Mouse (Mus musculus): ENCODE measurements around the gene Ccnt1.

The Ccnt1 gene

DNA sequence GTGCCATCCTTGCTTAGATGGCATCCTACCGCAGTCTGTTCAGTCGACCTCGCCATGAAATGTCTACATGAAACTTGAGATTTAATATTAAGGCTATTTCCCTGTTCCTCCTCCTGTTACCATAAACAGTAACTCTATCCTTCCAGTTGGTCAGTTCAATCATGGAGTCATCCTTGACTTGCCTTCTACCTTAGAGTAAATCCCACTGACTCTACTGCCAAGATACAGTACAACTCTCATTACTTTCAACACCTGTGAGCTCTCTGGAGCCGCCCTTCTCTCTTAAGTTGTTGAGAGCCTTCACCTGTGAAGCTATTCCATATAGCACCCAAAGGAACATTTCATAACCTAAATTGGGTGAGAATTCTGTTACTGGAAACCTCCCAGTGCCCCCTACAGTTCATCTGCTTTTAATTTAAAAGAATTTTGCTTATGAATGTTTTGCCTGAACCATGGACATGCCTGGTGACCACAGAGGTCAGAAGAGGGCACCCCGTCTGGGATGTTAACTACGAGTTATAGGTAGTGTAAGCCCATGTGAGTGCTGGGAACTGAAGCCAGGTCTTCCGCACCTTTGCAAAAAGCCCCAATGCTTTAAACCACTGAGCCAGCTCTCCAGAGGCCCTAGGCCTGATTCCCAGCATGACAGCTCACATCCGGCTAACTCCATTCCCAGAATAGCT lies 33.8 kb downstream of the Ccnt1 start:
- TF ChIP-seq GATA4 (IDR thresholded peaks at IDR 0.05; ENCODE audit: insufficient replicate concordance, low read length): no peak

DNA sequence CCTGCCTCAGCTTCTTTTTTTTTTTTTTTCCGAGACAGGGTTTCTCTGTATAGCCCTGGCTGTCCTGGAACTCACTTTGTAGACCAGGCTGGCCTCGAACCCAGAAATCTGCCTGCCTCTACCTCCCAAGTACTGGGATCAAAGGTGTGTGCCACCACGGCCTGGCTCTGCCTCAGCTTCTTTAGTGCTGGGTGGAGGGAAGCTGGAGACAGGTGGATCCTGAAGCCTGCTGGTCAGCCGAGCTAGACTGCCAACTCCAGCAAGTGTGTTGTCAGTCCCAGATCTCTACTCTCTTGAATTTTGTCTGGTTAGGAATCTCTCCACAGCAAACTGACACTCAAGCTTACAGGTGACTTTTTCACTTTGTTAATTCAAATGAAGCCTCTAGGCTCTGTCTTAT lies 34.8 kb downstream of the Ccnt1 start:
- TF ChIP-seq GATA4 (IDR thresholded peaks at IDR 0.05; ENCODE audit: insufficient replicate concordance, low read length): no peak

DNA sequence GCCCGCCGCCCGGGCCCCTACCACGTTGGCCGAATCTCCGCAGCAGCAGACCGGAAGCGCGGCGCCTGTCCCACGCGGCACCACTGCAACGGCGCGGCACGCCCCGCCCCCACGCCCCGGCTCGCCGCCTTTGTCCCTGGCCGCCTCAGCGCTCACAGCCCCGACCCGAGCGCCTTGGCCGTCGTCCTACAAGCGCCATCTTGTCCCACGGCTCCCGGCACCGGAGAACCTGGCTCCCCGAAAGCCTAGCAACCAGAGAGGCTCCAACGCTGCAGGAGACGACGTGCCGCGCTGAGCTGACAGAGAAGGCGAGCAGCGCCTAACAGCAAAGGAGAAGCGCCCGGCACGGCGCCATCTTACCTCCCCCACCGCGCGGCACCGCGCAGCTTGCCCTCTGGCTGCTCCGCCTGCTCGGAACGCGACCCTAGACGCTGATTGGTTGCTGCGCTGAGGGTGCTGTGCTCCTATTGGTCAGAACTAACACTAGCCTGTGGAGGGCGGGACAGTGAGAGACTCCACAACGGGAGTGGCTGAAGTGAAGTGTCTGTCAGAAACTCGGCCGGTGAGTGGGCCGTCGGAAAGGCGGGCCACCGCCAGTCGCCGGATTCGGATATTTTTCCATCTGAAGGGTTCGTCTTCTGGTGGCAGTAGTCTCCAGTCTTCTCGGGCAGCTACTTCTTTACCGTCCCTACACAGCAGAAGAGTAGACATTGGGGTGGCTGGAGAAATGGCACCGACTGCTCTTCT lies 36.7 kb downstream of the Ccnt1 start, which contains the start of gene Kansl2:
Gene Kansl2, minus strand, starts transcription at position 384 of the 747 bp plus-strand sequence.
- TF ChIP-seq GATA4 (IDR thresholded peaks at IDR 0.05; ENCODE audit: insufficient replicate concordance, low read length): no peak; the same call in 1 of the 2 replicates

DNA sequence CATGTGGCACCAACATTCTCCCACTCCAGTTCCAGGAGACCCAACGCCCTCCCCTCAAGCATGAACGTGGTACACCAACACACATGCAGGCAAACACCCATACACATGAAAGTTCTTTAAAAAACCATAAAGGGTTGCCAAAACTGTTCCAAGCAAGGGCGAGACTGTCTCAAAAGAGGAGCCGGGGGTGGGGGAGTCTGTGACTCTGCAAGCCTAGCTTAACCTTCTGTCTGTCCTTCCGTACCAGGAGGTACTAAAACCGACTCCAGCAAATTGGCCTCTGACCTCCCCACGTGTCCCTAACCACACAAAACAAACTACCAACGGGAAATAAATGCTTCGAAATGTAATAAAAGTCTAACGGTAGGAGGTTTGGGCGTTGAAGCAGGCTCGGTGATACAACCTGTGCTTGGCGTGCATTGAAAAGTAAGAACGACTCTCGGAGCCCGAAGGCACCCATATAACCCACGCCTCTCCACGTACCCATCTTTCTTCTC lies 37.6 kb downstream of the Ccnt1 start:
- no peak for TF ChIP-seq GATA4 (IDR thresholded peaks at IDR 0.05; ENCODE audit: insufficient replicate concordance, low read length)

DNA sequence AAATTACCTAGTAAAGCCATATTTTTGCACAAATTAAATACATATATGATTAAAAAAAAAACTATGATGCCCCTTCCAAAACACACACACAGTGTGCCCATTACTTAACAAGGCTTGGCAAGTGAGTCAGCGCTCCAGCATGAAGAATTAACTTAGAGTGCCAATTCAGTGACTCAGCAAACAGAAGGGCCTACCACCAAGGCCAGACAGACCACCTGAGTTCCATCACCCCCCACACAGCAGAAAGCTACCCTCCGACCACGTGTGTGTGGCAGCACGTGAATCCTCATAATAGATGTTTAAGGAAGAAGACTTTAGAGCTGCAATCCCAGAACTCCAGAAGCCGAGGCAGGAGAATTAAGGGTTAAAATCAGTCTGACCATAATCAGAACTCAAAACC lies 38.4 kb downstream of the Ccnt1 start:
- TF ChIP-seq GATA4 (IDR thresholded peaks at IDR 0.05; ENCODE audit: insufficient replicate concordance, low read length): no peak

- TF ChIP-seq GATA4 (IDR thresholded peaks at IDR 0.05; ENCODE audit: insufficient replicate concordance, low read length): no peak
These were observed 42.6 kb downstream of the Ccnt1 start for GRCm38 (mm10) chr15:98528066-98528563.

DNA sequence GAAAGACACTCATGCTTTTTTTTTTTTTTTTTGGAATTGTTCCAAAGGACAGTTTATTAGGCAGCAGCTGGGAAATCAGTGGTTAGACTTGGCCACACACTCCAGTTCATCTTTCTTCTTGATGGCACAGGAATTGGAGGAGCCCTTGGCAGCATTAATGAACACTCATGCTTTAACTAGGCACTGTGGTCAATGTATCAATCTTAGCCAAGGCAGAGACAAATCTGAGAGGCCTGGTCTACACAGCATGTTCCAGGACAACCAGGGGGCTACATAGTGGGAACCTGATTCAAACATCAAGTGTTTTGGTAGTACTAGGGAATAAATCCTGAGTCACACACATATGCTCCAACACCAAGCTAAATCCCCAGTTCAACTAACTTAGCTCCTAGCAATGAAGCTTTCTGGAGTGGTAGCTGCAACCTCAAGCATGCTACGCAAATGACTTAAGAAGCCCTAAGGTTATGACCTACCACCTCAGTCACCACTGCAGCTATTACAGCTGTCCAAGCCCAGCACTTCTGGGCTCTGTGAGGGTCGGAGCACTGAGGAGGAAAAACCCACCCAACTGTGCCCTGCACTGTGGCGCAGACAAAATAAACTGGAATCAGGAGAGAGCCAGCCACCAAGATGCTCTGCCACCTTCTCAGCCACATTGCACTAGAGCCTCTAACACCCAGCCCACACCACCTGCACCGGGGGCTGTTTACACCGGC lies 43.5 kb downstream of the Ccnt1 start:
- no peak for TF ChIP-seq GATA4 (IDR thresholded peaks at IDR 0.05; ENCODE audit: insufficient replicate concordance, low read length)

DNA sequence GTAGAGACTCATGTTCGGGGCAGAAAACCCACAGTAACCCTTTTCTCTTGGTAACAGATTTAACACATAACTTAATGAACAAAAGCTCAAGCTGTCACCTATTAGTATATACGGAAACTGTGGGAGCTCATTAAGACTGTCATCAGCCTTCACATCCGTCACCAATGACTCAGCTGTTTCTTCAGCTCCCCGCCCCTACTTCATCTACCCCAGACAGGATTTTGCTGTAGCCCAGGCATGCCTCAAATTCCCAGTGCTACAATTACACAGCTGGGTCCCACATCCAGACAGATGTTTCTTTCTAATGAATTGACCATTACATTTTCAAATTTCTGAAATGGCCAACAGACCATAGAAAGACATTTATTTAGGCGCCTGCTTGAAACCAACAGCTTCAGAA lies 44.7 kb downstream of the Ccnt1 start:
- TF ChIP-seq GATA4 (IDR thresholded peaks at IDR 0.05; ENCODE audit: insufficient replicate concordance, low read length): no peak

DNA sequence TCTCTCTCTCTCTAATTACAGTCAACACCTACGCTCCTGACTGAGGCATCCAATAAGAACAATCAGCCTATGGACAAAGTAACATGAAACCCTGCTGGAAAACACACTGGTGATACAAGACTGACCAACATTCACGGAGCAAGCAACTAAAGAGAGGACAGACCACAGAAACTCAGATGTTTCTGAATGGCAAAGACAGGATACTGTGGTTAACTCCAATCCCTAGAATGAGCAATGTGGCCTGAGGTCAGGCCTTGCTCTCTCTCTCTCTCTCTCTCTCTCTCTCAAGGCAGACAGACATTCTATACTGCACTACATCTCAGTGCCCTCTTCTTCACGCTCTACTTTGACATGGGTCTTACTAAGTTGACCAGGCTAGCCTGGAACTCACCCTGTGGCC lies 49.5 kb downstream of the Ccnt1 start:
- TF ChIP-seq GATA4 (IDR thresholded peaks at IDR 0.05; ENCODE audit: insufficient replicate concordance, low read length): no peak

GRCm38 (mm10) chr15:98517380-98518355 lies 53.1 kb downstream of the Ccnt1 start:
- no peak for TF ChIP-seq GATA4 (IDR thresholded peaks at IDR 0.05; ENCODE audit: insufficient replicate concordance, low read length)

DNA sequence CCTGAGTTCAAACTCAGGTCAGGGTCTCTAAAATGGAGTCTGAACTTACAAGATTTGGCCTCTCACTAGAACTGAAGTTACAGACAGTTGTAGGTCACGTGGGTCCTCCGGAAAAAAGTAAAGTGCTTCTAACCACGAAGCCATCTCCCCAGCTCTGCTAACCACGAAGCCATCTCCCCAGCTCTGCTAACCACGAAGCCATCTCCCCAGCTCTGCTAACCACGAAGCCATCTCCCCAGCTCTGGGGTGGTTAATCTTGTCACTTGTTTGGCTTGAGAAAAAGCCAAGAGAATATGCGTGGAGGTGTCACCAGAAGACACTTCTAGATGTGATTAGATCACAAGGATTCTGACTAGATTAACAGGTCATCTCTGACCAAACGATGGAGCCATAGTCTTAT lies 56.6 kb downstream of the Ccnt1 start:
- no peak for TF ChIP-seq GATA4 (IDR thresholded peaks at IDR 0.05; ENCODE audit: insufficient replicate concordance, low read length)

GRCm38 (mm10) chr15:98512799-98513321 lies 57.9 kb downstream of the Ccnt1 start:
- no peak for TF ChIP-seq GATA4 (IDR thresholded peaks at IDR 0.05; ENCODE audit: insufficient replicate concordance, low read length)

DNA sequence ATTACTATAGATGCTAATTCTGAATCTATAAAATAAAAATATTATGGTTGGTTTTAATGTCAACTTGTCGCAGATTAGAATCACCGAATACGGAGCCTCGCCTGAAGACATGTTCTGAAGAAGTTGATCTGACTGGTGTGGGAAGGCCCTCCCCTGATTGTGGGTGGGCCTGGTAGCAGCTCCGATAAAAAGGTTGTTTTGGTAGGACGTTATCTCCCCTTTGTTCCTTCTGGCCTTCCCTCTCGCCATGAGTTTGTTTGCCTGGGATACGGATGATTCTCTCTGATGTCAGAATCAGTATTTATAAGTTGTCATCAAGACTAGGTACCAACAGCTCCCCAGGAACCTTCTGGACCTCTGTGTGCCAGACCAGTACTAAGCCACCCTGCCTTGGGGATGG lies 58.5 kb downstream of the Ccnt1 start:
- TF ChIP-seq GATA4 (IDR thresholded peaks at IDR 0.05; ENCODE audit: insufficient replicate concordance, low read length): no peak

GRCm38 (mm10) chr15:98511386-98511928 lies 59.3 kb downstream of the Ccnt1 start:
- TF ChIP-seq GATA4 (IDR thresholded peaks at IDR 0.05; ENCODE audit: insufficient replicate concordance, low read length): no peak
